Mouse (Mus musculus) lung, adult 2 months (tissue): ENCODE measurements around the gene Casz1.

Experiments used
- CTCF ChIP-seq: fragments of 200-500 bp; IDR thresholded peaks from 2 replicates; pipeline ENCODE4 v1.5.1; 2011; ENCODE audit warnings: mild to moderate bottlenecking, low read length, control low read depth; ENCODE audit not compliant: insufficient read depth
- POLR2A ChIP-seq: fragments of 200-500 bp; IDR thresholded peaks from 2 replicates; pipeline ENCODE4 v1.6.1; 2011; ENCODE audit warnings: low read depth, mild to moderate bottlenecking, control low read depth, low read length, borderline replicate concordance; ENCODE audit errors: extremely low read depth

GRCm38 (mm10) chr4:148923414-148923813, 119.2 kb downstream of the Casz1 start:
- TF ChIP-seq POLR2A (no peak), CTCF (no peak)
